Mouse (Mus musculus) splenic B cell, adult 2 months (primary cell): ENCODE data around the gene Rab43.

Source experiments
- DNase-seq: peaks from one replicate; pipeline ENCODE4 v3.0.0-alpha.2; 2011; ENCODE audit warnings: low read depth, low spot score
- H3K27me3 ChIP-seq: 2 replicates; pipeline ENCODE4 v1.6.1; 2012; ENCODE audit warnings: mild to moderate bottlenecking, low read length, moderate library complexity, mixed read lengths; ENCODE audit not compliant: control insufficient read depth, poor library complexity, insufficient read depth, severe bottlenecking
- H3K36me3 ChIP-seq: 2 replicates; pipeline ENCODE4 v1.6.1; 2012; ENCODE audit warnings: mild to moderate bottlenecking, low read length, moderate library complexity, mixed read lengths; ENCODE audit not compliant: control insufficient read depth, poor library complexity, insufficient read depth, severe bottlenecking

Gene Rab43

DNA sequence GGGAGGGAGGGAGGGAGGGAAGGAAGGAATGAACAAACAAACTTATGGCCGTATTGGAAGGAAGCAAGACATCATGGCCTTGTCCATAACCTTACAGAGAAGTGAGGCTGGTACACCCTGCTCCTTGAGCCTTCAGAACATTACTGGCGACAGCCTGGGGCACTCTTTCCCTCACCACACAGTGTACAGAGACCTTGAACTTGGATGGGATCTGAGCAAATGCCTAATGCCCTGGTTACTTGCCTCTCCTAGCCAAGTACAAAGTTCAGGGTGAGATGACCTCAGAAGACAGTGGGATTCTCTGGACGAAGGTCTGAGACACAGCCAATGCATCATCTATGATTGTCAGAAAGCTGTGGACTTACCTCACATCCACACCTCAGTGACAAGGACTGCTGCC lies 52.1 kb downstream of the Rab43 start:
- DNase-seq: no peak
- Histone ChIP-seq H3K36me3 (no peaks in the 10 kb centered on the region), H3K27me3 (no peaks in the 10 kb centered on the region)

DNA sequence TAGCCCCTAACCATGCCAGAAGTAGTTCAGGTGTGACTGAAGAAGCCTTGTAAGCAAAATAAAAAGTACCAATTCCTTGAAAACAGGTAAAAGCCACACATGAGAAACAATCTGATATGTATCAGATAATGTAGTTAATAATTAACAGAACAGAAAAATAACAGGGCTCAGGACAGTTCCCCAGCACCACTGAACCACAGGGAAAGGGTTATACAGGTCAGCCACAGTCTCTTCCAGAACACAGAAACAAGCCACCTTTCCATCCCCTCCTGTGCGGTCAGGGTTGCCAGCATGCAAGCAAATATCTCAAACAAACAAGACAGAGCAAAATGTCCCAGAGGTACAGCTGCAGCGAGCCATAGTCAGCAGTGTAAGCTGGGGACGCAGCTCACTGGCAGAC lies 52.6 kb downstream of the Rab43 start:
- DNase-seq: no peak
- no peaks in the 10 kb centered on the region for H3K36me3 ChIP-seq
- no peaks in the 10 kb centered on the region for H3K27me3 ChIP-seq

- no peak for DNase-seq
- H3K27me3 ChIP-seq: no peaks in the 10 kb centered on the region
- no peaks in the 10 kb centered on the region for H3K36me3 ChIP-seq
Measured at GRCm38 (mm10) chr6:87756896-87757295, 55.1 kb downstream of the Rab43 start.

- no peaks in the 10 kb centered on the region for H3K36me3 ChIP-seq
- no peaks in the 10 kb centered on the region for H3K27me3 ChIP-seq
- DNase-seq: no peak
Measured at GRCm38 (mm10) chr6:87755196-87755595, 56.8 kb downstream of the Rab43 start.

- H3K27me3 ChIP-seq: no peaks in the 10 kb centered on the region
- no peak for DNase-seq
Measured at GRCm38 (mm10) chr6:87751574-87751973, 60.4 kb downstream of the Rab43 start.

GRCm38 (mm10) chr6:87750184-87750910 lies 61.6 kb downstream of the Rab43 start:
- Histone ChIP-seq H3K27me3 (no peaks in the 10 kb centered on the region), H3K36me3 (no peaks in the 10 kb centered on the region)
- DNase-seq: peak; percentile 33

More at GRCm38 (mm10) chr6:87751574-87751973, 60.4 kb downstream of the Rab43 start:
- H3K36me3 ChIP-seq: no peaks in the 10 kb centered on the region

DNA sequence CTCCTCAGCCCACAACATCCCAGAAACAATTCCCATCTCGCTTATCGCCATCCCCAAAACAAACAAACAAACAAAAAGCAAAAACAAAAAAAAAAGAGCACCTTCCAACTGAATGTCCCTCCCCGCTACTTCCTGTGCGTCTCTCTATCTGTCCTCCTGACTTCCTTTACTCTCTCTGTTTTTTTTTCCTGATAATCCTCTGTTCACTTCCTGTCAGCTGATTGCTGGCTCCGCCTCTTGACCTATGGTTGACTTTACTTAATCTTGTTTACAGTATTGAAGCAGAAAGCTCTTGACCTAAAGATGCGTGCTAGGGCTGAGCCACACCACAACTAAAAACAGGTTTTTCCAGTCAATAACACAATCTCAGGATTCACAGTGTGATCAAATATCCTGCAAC lies 63.4 kb downstream of the Rab43 start:
- no peaks in the 10 kb centered on the region for H3K36me3 ChIP-seq
- no peak for DNase-seq

DNA sequence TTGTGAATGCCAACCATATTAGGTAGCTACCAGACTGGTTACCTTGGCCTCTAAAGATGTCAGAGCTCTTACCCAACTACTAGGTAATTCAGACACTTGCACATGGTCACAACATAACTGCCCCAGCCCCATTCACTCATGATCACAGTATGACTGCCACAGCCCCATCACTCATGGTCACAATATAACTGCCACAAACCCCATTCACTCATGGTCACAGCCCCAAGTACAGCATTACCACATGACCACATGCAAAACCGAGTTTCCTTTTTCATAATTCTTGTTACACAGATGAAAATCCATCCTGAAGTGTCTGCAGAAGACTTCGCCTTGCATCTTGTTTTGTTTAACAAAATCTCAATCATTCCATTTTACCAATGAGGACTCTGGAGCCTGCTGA lies 63.9 kb downstream of the Rab43 start:
- DNase-seq: peak; percentile 28
- H3K36me3 ChIP-seq: no peaks in the 10 kb centered on the region
- H3K27me3 ChIP-seq: no peaks in the 10 kb centered on the region

More for the DNA sequence above, 63.4 kb downstream of the Rab43 start:
- H3K27me3 ChIP-seq: no peaks in the 10 kb centered on the region

DNA sequence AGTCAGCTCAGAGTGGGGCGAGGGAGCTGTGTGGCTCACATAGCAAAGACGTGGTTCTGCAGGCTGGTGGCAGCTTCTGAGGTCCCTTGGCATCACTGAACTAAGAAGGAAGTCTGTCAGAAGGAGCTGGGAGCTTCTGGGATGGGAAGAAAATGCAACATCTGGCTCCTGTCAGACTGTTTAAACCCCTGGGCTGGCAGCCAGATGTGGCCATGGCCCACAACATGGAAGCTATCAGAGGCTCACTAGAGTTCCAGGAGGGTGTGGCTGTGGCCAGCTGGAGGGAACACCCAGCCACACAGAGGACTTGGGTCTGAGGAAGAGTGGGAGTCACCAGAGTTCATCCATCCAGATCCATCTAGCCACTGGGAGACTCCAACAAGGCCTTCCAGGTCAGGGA lies 65.1 kb downstream of the Rab43 start:
- no peak for DNase-seq
- Histone ChIP-seq H3K36me3 (no peaks in the 10 kb centered on the region), H3K27me3 (no peaks in the 10 kb centered on the region)

DNA sequence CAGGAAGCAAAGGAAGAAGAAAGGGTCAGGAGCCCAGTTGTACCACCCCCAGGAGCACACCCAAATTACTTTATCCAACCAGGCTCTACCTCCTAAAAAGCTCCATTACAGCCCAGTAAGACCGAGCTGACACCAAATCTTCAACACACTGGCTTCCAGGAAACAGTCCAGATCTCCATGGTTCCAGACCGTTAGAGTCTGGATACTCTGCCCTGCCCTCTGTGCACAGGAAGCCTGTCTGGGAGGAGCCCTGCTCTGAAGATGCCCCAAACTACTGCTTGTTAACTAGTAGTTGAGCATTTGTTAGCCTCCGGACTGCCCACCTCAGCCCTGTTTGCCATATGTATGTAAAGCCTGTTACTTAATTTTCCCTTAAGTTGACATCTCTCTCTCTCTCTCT lies 65.9 kb downstream of the Rab43 start:
- no peak for DNase-seq
- no peaks in the 10 kb centered on the region for H3K27me3 ChIP-seq
- no peaks in the 10 kb centered on the region for H3K36me3 ChIP-seq

DNA sequence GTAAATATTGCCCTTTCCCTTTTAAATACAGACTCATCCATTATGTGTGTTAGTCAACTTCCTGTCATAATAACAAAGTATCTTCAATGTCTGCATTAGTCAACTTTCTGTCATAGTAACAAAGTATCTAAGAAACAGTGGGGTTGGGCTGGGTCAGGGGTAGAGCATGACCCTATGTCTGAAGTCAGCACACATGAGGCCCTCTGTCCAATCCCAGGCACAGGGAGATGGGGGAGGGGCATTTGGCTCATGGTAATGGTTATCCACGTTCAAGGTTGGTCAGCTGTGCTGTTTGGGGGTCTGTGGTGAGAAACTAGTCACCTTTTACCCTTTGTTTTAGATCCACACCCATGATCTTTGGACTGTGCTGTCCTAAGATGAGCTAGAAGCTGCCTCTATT lies 66.7 kb downstream of the Rab43 start:
- no peaks in the 10 kb centered on the region for H3K27me3 ChIP-seq
- no peak for DNase-seq
- H3K36me3 ChIP-seq: no peaks in the 10 kb centered on the region

DNA sequence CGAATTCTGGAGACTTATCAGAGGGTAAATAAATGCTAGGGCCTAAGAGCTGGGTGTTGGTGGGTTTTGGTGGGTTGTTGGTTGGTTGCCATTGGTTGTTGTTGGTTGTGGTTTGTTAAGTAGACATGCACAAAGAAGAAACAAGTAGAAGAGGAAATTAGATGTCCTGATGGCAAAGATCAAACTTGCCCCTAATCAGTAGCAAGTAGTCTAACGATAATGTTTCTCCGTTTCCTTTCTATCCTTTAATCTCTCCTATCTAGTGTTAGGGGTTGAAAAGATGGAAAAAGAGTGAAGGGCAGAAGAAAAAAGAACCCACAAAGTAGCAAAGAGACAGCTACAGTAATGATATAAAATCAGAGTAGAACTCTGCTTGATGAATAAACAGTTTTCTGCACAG lies 67.3 kb downstream of the Rab43 start:
- Histone ChIP-seq H3K36me3 (no peaks in the 10 kb centered on the region), H3K27me3 (no peaks in the 10 kb centered on the region)
- no peak for DNase-seq

DNA sequence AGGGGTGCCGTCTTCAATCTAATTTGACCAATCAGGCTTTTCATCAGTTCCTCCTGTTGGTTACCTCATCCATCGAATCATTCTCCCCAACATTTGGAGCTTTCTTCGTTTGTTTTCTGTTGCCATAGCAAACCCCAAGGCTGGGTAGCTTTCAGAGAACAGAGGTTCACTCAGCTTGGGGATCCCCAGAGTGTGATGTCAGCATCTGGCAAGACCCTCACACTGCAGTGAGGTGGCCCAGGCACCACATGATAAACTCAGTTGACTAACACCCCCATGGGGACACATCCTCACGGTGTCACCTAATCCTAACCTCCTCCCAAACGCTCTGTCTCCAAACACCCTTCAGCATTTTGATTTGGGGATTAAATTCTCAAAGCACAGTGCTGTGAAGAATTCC lies 68.7 kb downstream of the Rab43 start:
- Histone ChIP-seq H3K27me3 (no peaks in the 10 kb centered on the region), H3K36me3 (no peaks in the 10 kb centered on the region)
- peak; percentile 20 for DNase-seq

- Histone ChIP-seq H3K27me3 (no peaks in the 10 kb centered on the region), H3K36me3 (no peaks in the 10 kb centered on the region)
- DNase-seq: peak; percentile 68
Measured at GRCm38 (mm10) chr6:87742804-87743203, 69.2 kb downstream of the Rab43 start.

DNA sequence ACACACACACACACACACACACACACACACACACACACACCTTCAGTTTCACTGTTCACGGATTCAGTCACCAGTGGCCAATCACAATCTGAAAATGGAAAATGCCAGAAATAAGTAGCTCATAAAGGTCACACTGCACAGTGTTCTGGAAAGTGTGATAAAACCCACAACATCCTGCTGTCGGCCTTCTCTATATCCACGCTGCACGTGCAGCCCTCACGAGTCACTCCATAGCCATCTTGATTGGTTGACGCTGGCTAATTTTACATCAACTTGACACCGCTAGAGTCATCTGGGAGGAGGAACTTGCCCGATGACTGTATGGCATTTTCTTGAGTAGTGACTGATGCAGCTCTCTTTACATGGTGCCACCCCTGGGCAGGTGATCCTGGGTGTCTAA lies 70.0 kb downstream of the Rab43 start:
- H3K36me3 ChIP-seq: no peaks in the 10 kb centered on the region
- peak; percentile 29 for DNase-seq
- no peaks in the 10 kb centered on the region for H3K27me3 ChIP-seq

GRCm38 (mm10) chr6:87740496-87740895 lies 71.5 kb downstream of the Rab43 start:
- H3K36me3 ChIP-seq: no peaks in the 10 kb centered on the region
- no peak for DNase-seq
- H3K27me3 ChIP-seq: no peaks in the 10 kb centered on the region
